Mouse (Mus musculus) neural tube, embryonic 15.5 days (tissue): ENCODE data around the gene Stfa2l1. TPM values are rescaled to one million over a fixed set of nuclear protein-coding genes. Genes with fewer than 3 reads are reported as not detected.
"Not testable (repeated sequence)": the region's sequence is repeated elsewhere in the genome, so short reads cannot be mapped to it uniquely, and the experiment has no call there.

Experiments
- ATAC-seq: fragments of 200-750 bp; cut with Nextera tagmentation; 2 replicates; pipeline ENCODE4 v1.8.0; 2017; ENCODE audit warnings: mild to moderate bottlenecking, moderate TSS enrichment, moderate library complexity; ENCODE audit not compliant: low FRiP score
- H3K27ac ChIP-seq: fragments of 300-500 bp; sonication (generic); replicated peaks from 2 replicates; pipeline ENCODE4 v1.5.1; 2015; ENCODE audit warnings: mild to moderate bottlenecking, inconsistent platforms
- H3K27me3 ChIP-seq: fragments of 300-500 bp; sonication (generic); replicated peaks from 2 replicates; pipeline ENCODE4 v1.6.1; 2015; ENCODE audit warnings: inconsistent platforms
- H3K36me3 ChIP-seq: fragments of 300-500 bp; sonication (generic); 2 replicates; pipeline ENCODE4 v1.6.1; 2015; ENCODE audit warnings: inconsistent platforms
- H3K4me1 ChIP-seq: fragments of 300-500 bp; sonication (generic); 2 replicates; pipeline ENCODE4 v1.6.1; 2015; ENCODE audit warnings: inconsistent platforms
- H3K4me2 ChIP-seq: fragments of 300-500 bp; sonication (generic); 2 replicates; pipeline ENCODE4 v1.6.1; 2015; ENCODE audit warnings: inconsistent platforms, mild to moderate bottlenecking, moderate library complexity
- H3K4me3 ChIP-seq: fragments of 300-500 bp; sonication (generic); replicated peaks from 2 replicates; pipeline ENCODE4 v1.5.1; 2015; ENCODE audit warnings: mild to moderate bottlenecking, inconsistent platforms
- H3K9ac ChIP-seq: fragments of 300-500 bp; sonication (generic); replicated peaks from 2 replicates; pipeline ENCODE4 v1.6.1; 2015; ENCODE audit warnings: mild to moderate bottlenecking, inconsistent platforms
- H3K9me3 ChIP-seq: fragments of 300-500 bp; sonication (generic); replicated peaks from 2 replicates; pipeline ENCODE4 v1.6.1; 2016; ENCODE audit warnings: inconsistent platforms
- WGBS: fragments of 180-500 bp; shearing (Covaris S2); methylation state at CpG from one replicate; pipeline ENCODE4 v1.1.7; 2015; ENCODE audit warnings: mixed read lengths; 5-methylcytosine and 5-hydroxymethylcytosine counted together
- polyA plus RNA-seq: library from polyadenylated mRNA; unstranded; fragments of >200 nt; fragmentation: Nextera tagmentation; extraction: Ambion mirVana; gene quantifications from 2 replicates; pipeline ENCODE4 v1.2.1, GENCODE M21; 2015

Gene Stfa2l1
- 0.72 and 1.0 TPM in 2 replicates for polyA plus RNA-seq

- H3K27ac ChIP-seq: no peak within 1 kb of the TSS
- H3K4me2 ChIP-seq: no peak within 1 kb of the TSS
- no peak within 1 kb of the TSS for H3K4me3 ChIP-seq
- no peak for ATAC-seq
- H3K4me1 ChIP-seq: no peaks in the 10 kb centered on the region
- no peak within 1 kb of the TSS for H3K9ac ChIP-seq
- no peaks in the 10 kb centered on the region for H3K27me3 ChIP-seq
- H3K36me3 ChIP-seq: no peaks in the 10 kb centered on the region
- no peaks in the 10 kb centered on the region for H3K9me3 ChIP-seq
Observed at GRCm38 (mm10) chr16:36156402-36156975, at the start of gene Stfa2l1. Gene Stfa2l1 (plus strand): TSS chr16:36156811.

- not testable (repeated sequence) for H3K27me3 ChIP-seq, H3K4me3 ChIP-seq, H3K9me3 ChIP-seq, H3K4me2 ChIP-seq, H3K27ac ChIP-seq, ATAC-seq, H3K9ac ChIP-seq, H3K36me3 ChIP-seq, H3K4me1 ChIP-seq
Observed at GRCm38 (mm10) chr16:36111486-36111885, 45.1 kb upstream of the Stfa2l1 start.

- not testable (repeated sequence) for H3K4me1 ChIP-seq, ATAC-seq, H3K27ac ChIP-seq, H3K4me3 ChIP-seq, H3K9ac ChIP-seq, H3K4me2 ChIP-seq, H3K27me3 ChIP-seq, H3K9me3 ChIP-seq, H3K36me3 ChIP-seq
- 92% methylated on average over 6 of the region's 6 CpGs for WGBS
Observed at GRCm38 (mm10) chr16:36115751-36116150, 40.9 kb upstream of the Stfa2l1 start.

GRCm38 (mm10) chr16:36128092-36128491 lies 28.5 kb upstream of the Stfa2l1 start:
- no peak overlapping the region for H3K27ac ChIP-seq
- WGBS: 92% methylated on average over 7 of the region's 7 CpGs
- ATAC-seq: no peak

GRCm38 (mm10) chr16:36131141-36131540 lies 25.5 kb upstream of the Stfa2l1 start, which contains the start of gene Csta1:
Gene Csta1 (minus strand): TSS chr16:36131241.
- Histone ChIP-seq H3K27ac (no peak within 1 kb of the TSS), H3K9ac (no peak within 1 kb of the TSS), H3K4me2 (no peak within 1 kb of the TSS), H3K4me1 (no peaks in the 10 kb centered on the region), H3K9me3 (no peaks in the 10 kb centered on the region), H3K36me3 (no peaks in the 10 kb centered on the region), H3K27me3 (no peaks in the 10 kb centered on the region), H3K4me3 (no peak within 1 kb of the TSS)
- whole genome bisulfite sequencing: 71% methylated on average over 1 of the region's 1 CpGs
- no peak for ATAC-seq

More at GRCm38 (mm10) chr16:36128092-36128491, 28.5 kb upstream of the Stfa2l1 start:
- Histone ChIP-seq H3K9ac (no peak overlapping the region), H3K4me3 (no peak overlapping the region), H3K36me3 (no peaks in the 10 kb centered on the region), H3K9me3 (no peaks in the 10 kb centered on the region), H3K4me2 (no peak overlapping the region), H3K4me1 (no peaks in the 10 kb centered on the region), H3K27me3 (no peaks in the 10 kb centered on the region)

GRCm38 (mm10) chr16:36138201-36138600 lies 18.4 kb upstream of the Stfa2l1 start:
- no peak overlapping the region for H3K4me3 ChIP-seq
- H3K4me2 ChIP-seq: no peak overlapping the region
- no peak for ATAC-seq
- no peaks in the 10 kb centered on the region for H3K27me3 ChIP-seq
- no peaks in the 10 kb centered on the region for H3K9me3 ChIP-seq
- H3K9ac ChIP-seq: no peak overlapping the region
- H3K27ac ChIP-seq: no peak overlapping the region
- H3K36me3 ChIP-seq: no peaks in the 10 kb centered on the region
- 82% methylated on average over 2 of the region's 2 CpGs for WGBS
- no peaks in the 10 kb centered on the region for H3K4me1 ChIP-seq

- H3K4me2 ChIP-seq, ATAC-seq, H3K36me3 ChIP-seq, H3K4me3 ChIP-seq, H3K4me1 ChIP-seq, H3K9ac ChIP-seq, H3K27ac ChIP-seq, H3K9me3 ChIP-seq, H3K27me3 ChIP-seq: not testable (repeated sequence)
- 84% methylated on average over 9 of the region's 10 CpGs for WGBS
Observed at GRCm38 (mm10) chr16:36167841-36168240, 11.2 kb downstream of the Stfa2l1 start.

GRCm38 (mm10) chr16:36176108-36176507 lies 19.5 kb downstream of the Stfa2l1 start:
- Histone ChIP-seq H3K27ac (no peak overlapping the region), H3K36me3 (no peaks in the 10 kb centered on the region), H3K9me3 (no peaks in the 10 kb centered on the region), H3K4me3 (no peak overlapping the region), H3K9ac (no peak overlapping the region), H3K4me2 (no peak overlapping the region), H3K27me3 (no peaks in the 10 kb centered on the region), H3K4me1 (no peaks in the 10 kb centered on the region)
- ATAC-seq: no peak

- Histone ChIP-seq H3K27ac (no peak overlapping the region), H3K4me3 (no peak overlapping the region), H3K4me2 (no peak overlapping the region), H3K9me3 (no peaks in the 10 kb centered on the region), H3K4me1 (no peaks in the 10 kb centered on the region), H3K9ac (no peak overlapping the region), H3K36me3 (no peaks in the 10 kb centered on the region), H3K27me3 (no peaks in the 10 kb centered on the region)
- ATAC-seq: no peak
- WGBS: 85% methylated on average over 2 of the region's 2 CpGs
Observed at GRCm38 (mm10) chr16:36179910-36180309, 23.3 kb downstream of the Stfa2l1 start.

- H3K27ac ChIP-seq, H3K36me3 ChIP-seq, ATAC-seq, H3K9ac ChIP-seq, H3K4me2 ChIP-seq, H3K9me3 ChIP-seq, H3K27me3 ChIP-seq, H3K4me3 ChIP-seq, H3K4me1 ChIP-seq: not testable (repeated sequence)
- WGBS: 84% methylated on average over 4 of the region's 4 CpGs
Observed at GRCm38 (mm10) chr16:36183912-36184311, 27.3 kb downstream of the Stfa2l1 start, which contains the start of gene Gm5483. Gene Gm5483 (plus strand): TSS chr16:36184212.

GRCm38 (mm10) chr16:36199226-36199625 lies 42.6 kb downstream of the Stfa2l1 start:
- H3K9ac ChIP-seq: no peak overlapping the region
- WGBS: 42% methylated on average over 19 of the region's 19 CpGs
- peaks cover 2% of the 10 kb centered on the region; the same call in 1 of the 2 replicates for H3K4me1 ChIP-seq
- H3K27ac ChIP-seq: no peak overlapping the region
- no peaks in the 10 kb centered on the region for H3K36me3 ChIP-seq
- no peaks in the 10 kb centered on the region for H3K9me3 ChIP-seq
- H3K27me3 ChIP-seq: no peaks in the 10 kb centered on the region
- H3K4me2 ChIP-seq: peak overlapping the region; percentile 43
- no peak overlapping the region for H3K4me3 ChIP-seq
- ATAC-seq: no peak

GRCm38 (mm10) chr16:36203846-36204245 lies 47.2 kb downstream of the Stfa2l1 start:
- Histone ChIP-seq H3K4me1 (peaks cover 2% of the 10 kb centered on the region; the same call in 1 of the 2 replicates), H3K27ac (no peak overlapping the region), H3K9ac (no peak overlapping the region), H3K36me3 (no peaks in the 10 kb centered on the region), H3K9me3 (no peaks in the 10 kb centered on the region), H3K4me2 (no peak overlapping the region), H3K4me3 (no peak overlapping the region), H3K27me3 (no peaks in the 10 kb centered on the region)
- ATAC-seq: no peak
- 88% methylated on average over 5 of the region's 5 CpGs for WGBS
